Mouse (Mus musculus): ENCODE data around the gene 1700025G04Rik. TPM values are rescaled to one million over a fixed set of nuclear protein-coding genes. Genes with fewer than 3 reads are reported as not detected.

1700025G04Rik gene
- polyA plus RNA-seq (2016; fragmentation: Nextera tagmentation; extraction: Ambion mirVana) = 22.3 and 30.0 TPM in 2 replicates

- Histone ChIP-seq H3K9me3 (no peaks in the 10 kb centered on the region), H3K27ac (peak within 1 kb of the TSS; percentile 96), H3K4me1 (peaks cover 48% of the 10 kb centered on the region), H3K4me3 (peak within 1 kb of the TSS; percentile 91), H3K27me3 (ENCODE audit: insufficient read depth, poor library complexity, severe bottlenecking) (no peaks in the 10 kb centered on the region; the same call in 1 of the 2 replicates), H3K36me3 (no peaks in the 10 kb centered on the region)
- WGBS = 0% methylated on average over 30 of the region's 66 CpGs
- DNase-seq (ENCODE audit: low spot score) = peak; percentile 84
These were observed at the start of gene 1700025G04Rik for GRCm38 (mm10) chr1:152090018-152090553. 1700025G04Rik (minus strand) TSS chr1:152090125.

- Histone ChIP-seq H3K36me3 (0 out of 2 replicates have a peak, but pooled peaks cover 2% of the 10 kb centered on the region), H3K4me1 (no peaks in the 10 kb centered on the region), H3K27ac (no peak overlapping the region), H3K9me3 (0 out of 2 replicates have a peak, but pooled peaks cover 5% of the 10 kb centered on the region), H3K4me3 (no peak overlapping the region), H3K27me3 (ENCODE audit: insufficient read depth, poor library complexity, severe bottlenecking) (no peaks in the 10 kb centered on the region)
- DNase-seq (ENCODE audit: low spot score) = no peak
- WGBS = 78% methylated on average over 4 of the region's 4 CpGs
These were observed 49.6 kb upstream of the 1700025G04Rik start for GRCm38 (mm10) chr1:152139496-152139895.

GRCm38 (mm10) chr1:152130029-152130727, 40.3 kb upstream of the 1700025G04Rik start:
- Histone ChIP-seq H3K36me3 (no peaks in the 10 kb centered on the region), H3K27me3 (ENCODE audit: insufficient read depth, poor library complexity, severe bottlenecking) (no peaks in the 10 kb centered on the region), H3K4me1 (peaks cover 6% of the 10 kb centered on the region; the same call in 1 of the 2 replicates), H3K27ac (no peak overlapping the region), H3K9me3 (no peaks in the 10 kb centered on the region), H3K4me3 (no peak overlapping the region)
- DNase-seq (ENCODE audit: low spot score) = no peak
- 70% methylated on average over 15 of the region's 15 CpGs for WGBS

- H3K36me3 ChIP-seq = no peaks in the 10 kb centered on the region
- no peak for DNase-seq (ENCODE audit: low spot score)
- no peak overlapping the region for H3K4me3 ChIP-seq
- no peaks in the 10 kb centered on the region for H3K27me3 ChIP-seq (ENCODE audit: insufficient read depth, poor library complexity, severe bottlenecking)
- no peak overlapping the region for H3K27ac ChIP-seq
- H3K9me3 ChIP-seq = no peaks in the 10 kb centered on the region
- H3K4me1 ChIP-seq = peaks cover 4% of the 10 kb centered on the region; the same call in 1 of the 2 replicates
- 86% methylated on average over 7 of the region's 7 CpGs for WGBS
These were observed 35.5 kb upstream of the 1700025G04Rik start for GRCm38 (mm10) chr1:152125451-152125850.

GRCm38 (mm10) chr1:152110123-152110522, 20.2 kb upstream of the 1700025G04Rik start:
- 0 out of 2 replicates have a peak, but pooled peaks cover 5% of the 10 kb centered on the region for H3K4me1 ChIP-seq
- no peak for DNase-seq (ENCODE audit: low spot score)
- H3K27me3 ChIP-seq (ENCODE audit: insufficient read depth, poor library complexity, severe bottlenecking) = no peaks in the 10 kb centered on the region
- no peaks in the 10 kb centered on the region for H3K36me3 ChIP-seq
- 94% methylated on average over 1 of the region's 1 CpGs for WGBS
- no peak overlapping the region for H3K4me3 ChIP-seq
- H3K9me3 ChIP-seq = no peaks in the 10 kb centered on the region
- no peak overlapping the region for H3K27ac ChIP-seq

- Histone ChIP-seq H3K27me3 (ENCODE audit: insufficient read depth, poor library complexity, severe bottlenecking) (no peaks in the 10 kb centered on the region), H3K36me3 (no peaks in the 10 kb centered on the region), H3K9me3 (no peaks in the 10 kb centered on the region), H3K4me3 (no peak overlapping the region), H3K27ac (no peak overlapping the region), H3K4me1 (peaks cover 15% of the 10 kb centered on the region)
- DNase-seq (ENCODE audit: low spot score) = no peak
- WGBS = 76% methylated on average over 2 of the region's 2 CpGs
These were observed 16.2 kb upstream of the 1700025G04Rik start for GRCm38 (mm10) chr1:152106136-152106535.

- Histone ChIP-seq H3K36me3 (no peaks in the 10 kb centered on the region), H3K4me3 (no peak overlapping the region), H3K9me3 (no peaks in the 10 kb centered on the region), H3K27ac (no peak overlapping the region), H3K4me1 (peaks cover 15% of the 10 kb centered on the region), H3K27me3 (ENCODE audit: insufficient read depth, poor library complexity, severe bottlenecking) (no peaks in the 10 kb centered on the region)
- DNase-seq (ENCODE audit: low spot score) = no peak
- 91% methylated on average over 1 of the region's 1 CpGs for WGBS
These were observed 15.3 kb upstream of the 1700025G04Rik start for GRCm38 (mm10) chr1:152105246-152105645.

GRCm38 (mm10) chr1:152101746-152102145, 11.8 kb upstream of the 1700025G04Rik start:
- H3K4me1 ChIP-seq = peaks cover 15% of the 10 kb centered on the region
- 75% methylated on average over 5 of the region's 5 CpGs for whole genome bisulfite sequencing
- H3K4me3 ChIP-seq = no peak overlapping the region
- no peak for DNase-seq (ENCODE audit: low spot score)
- H3K27ac ChIP-seq = no peak overlapping the region
- H3K9me3 ChIP-seq = no peaks in the 10 kb centered on the region
- no peaks in the 10 kb centered on the region for H3K27me3 ChIP-seq (ENCODE audit: insufficient read depth, poor library complexity, severe bottlenecking)
- no peaks in the 10 kb centered on the region for H3K36me3 ChIP-seq

- no peak for DNase-seq (ENCODE audit: low spot score)
- H3K4me1 ChIP-seq = peaks cover 3% of the 10 kb centered on the region
- no peaks in the 10 kb centered on the region; the same call in 1 of the 2 replicates for H3K27me3 ChIP-seq (ENCODE audit: insufficient read depth, poor library complexity, severe bottlenecking)
- no peak overlapping the region for H3K27ac ChIP-seq
- WGBS = 61% methylated on average over 3 of the region's 3 CpGs
- no peak overlapping the region for H3K4me3 ChIP-seq
- H3K9me3 ChIP-seq = no peaks in the 10 kb centered on the region
- H3K36me3 ChIP-seq = no peaks in the 10 kb centered on the region
These were observed 6.1 kb upstream of the 1700025G04Rik start for GRCm38 (mm10) chr1:152096045-152096444.

- Histone ChIP-seq H3K27ac (peak overlapping the region; percentile 96), H3K36me3 (no peaks in the 10 kb centered on the region), H3K27me3 (ENCODE audit: insufficient read depth, poor library complexity, severe bottlenecking) (no peaks in the 10 kb centered on the region; the same call in 1 of the 2 replicates), H3K4me1 (peaks cover 42% of the 10 kb centered on the region), H3K9me3 (no peaks in the 10 kb centered on the region), H3K4me3 (peak overlapping the region; percentile 91)
- peak; percentile 87 for DNase-seq (ENCODE audit: low spot score)
- WGBS = under 1% methylated on average over 36 of the region's 36 CpGs
These were observed 930 bp upstream of the 1700025G04Rik start for GRCm38 (mm10) chr1:152090564-152091545.

- H3K27me3 ChIP-seq (ENCODE audit: insufficient read depth, poor library complexity, severe bottlenecking) = no peaks in the 10 kb centered on the region; the same call in 1 of the 2 replicates
- no peaks in the 10 kb centered on the region for H3K9me3 ChIP-seq
- no peaks in the 10 kb centered on the region for H3K36me3 ChIP-seq
- peak overlapping the region; percentile 96 for H3K27ac ChIP-seq
- H3K4me1 ChIP-seq = peaks cover 53% of the 10 kb centered on the region
- H3K4me3 ChIP-seq = peak overlapping the region; percentile 91
- WGBS = 1% methylated on average over 25 of the region's 25 CpGs
- peak; percentile 77 for DNase-seq (ENCODE audit: low spot score)
These were observed 399 bp downstream of the 1700025G04Rik start for GRCm38 (mm10) chr1:152089526-152089925.

GRCm38 (mm10) chr1:152088791-152089401, 1.0 kb downstream of the 1700025G04Rik start:
- no peaks in the 10 kb centered on the region for H3K9me3 ChIP-seq
- peak; percentile 85 for DNase-seq (ENCODE audit: low spot score)
- H3K36me3 ChIP-seq = no peaks in the 10 kb centered on the region
- H3K27ac ChIP-seq = peak overlapping the region; percentile 96
- H3K4me3 ChIP-seq = peak overlapping the region; percentile 91
- peaks cover 59% of the 10 kb centered on the region for H3K4me1 ChIP-seq
- 1% methylated on average over 16 of the region's 16 CpGs for WGBS
- no peaks in the 10 kb centered on the region for H3K27me3 ChIP-seq (ENCODE audit: insufficient read depth, poor library complexity, severe bottlenecking)
